In genomic region chr10:10252136-10252535, GRCm38 (mm10) we compare ENCODE assay signal across 16 mouse cellular contexts.
DNase-seq lines count a peak whose midpoint lies in the region; ATAC-seq and TF ChIP-seq lines count a peak whose summit lies in the region.
"Had no signal": no experiment of that assay in that cellular context is flagged by ENCODE, and none has a peak within 500 bp of the region (broad histone marks: within the 10 kb centered on the region; RNA-seq: fewer than 3 reads in every experiment).

No protein-coding gene starts in this region.

- no peak for TF ChIP-seq POLR2A in embryonic fibroblast, embryonic 13.5 days (IDR thresholded peaks at IDR 0.05; ENCODE audit: low read depth, low read length)

- H3K27me3 ChIP-seq in C2C12 (ENCODE audit: control insufficient read depth, insufficient read depth, insufficient read length): no peaks in the 10 kb centered on the region
- no peaks in the 10 kb centered on the region for H3K27me3 ChIP-seq in hindbrain, embryonic 12.5 days
- H3K27me3 ChIP-seq: embryonic facial prominence, embryonic 12.5 days; heart, embryonic 12.5 days; lung, embryonic 15.5 days had no signal

- peaks cover 3% of the 10 kb centered on the region; the same call in 1 of the 2 replicates for H3K4me1 ChIP-seq in embryonic fibroblast, embryonic 13.5 days (ENCODE audit: control insufficient read depth, insufficient read depth, low read length)
- H3K4me1 ChIP-seq in hindbrain, embryonic 12.5 days: no peaks in the 10 kb centered on the region
- H3K4me1 ChIP-seq: embryonic facial prominence, embryonic 12.5 days; forebrain, embryonic 10.5 days; heart, embryonic 12.5 days; lung, embryonic 15.5 days had no signal

- H3K79me3 ChIP-seq in C2C12 (ENCODE audit: low read depth): no peaks in the 10 kb centered on the region

- TF ChIP-seq CTCF in layer of hippocampus, adult 2 months (conservative IDR thresholded peaks at IDR 0.05): no peak
- TF ChIP-seq CTCF in C2C12 (IDR thresholded peaks at IDR 0.05; ENCODE audit: control insufficient read depth, insufficient read depth, insufficient read length): no peak
- TF ChIP-seq CTCF in embryonic fibroblast, embryonic 13.5 days (IDR thresholded peaks at IDR 0.05; ENCODE audit: borderline replicate concordance, insufficient read depth, low read length): no peak

- no peak overlapping the region for H3K4me2 ChIP-seq in hindbrain, embryonic 12.5 days (replicated peaks)
- H3K4me2 ChIP-seq: embryonic facial prominence, embryonic 12.5 days; heart, embryonic 12.5 days; lung, embryonic 15.5 days had no signal

- no peaks in the 10 kb centered on the region for H3K79me2 ChIP-seq in C2C12 (ENCODE audit: control insufficient read depth, insufficient read depth)

- no peaks in the 10 kb centered on the region for H3K36me3 ChIP-seq in C2C12 (ENCODE audit: control insufficient read depth, insufficient read depth)
- no peaks in the 10 kb centered on the region for H3K36me3 ChIP-seq in hindbrain, embryonic 12.5 days
- H3K36me3 ChIP-seq: embryonic facial prominence, embryonic 12.5 days; forebrain, embryonic 10.5 days; heart, embryonic 12.5 days; lung, embryonic 15.5 days had no signal

- ATAC-seq in megakaryocyte, adult 5-6 weeks (ENCODE audit: poor library complexity, severe bottlenecking): no peak
- ATAC-seq in hindbrain, embryonic 12.5 days (ENCODE audit: low FRiP score): no peak
- ATAC-seq: hindbrain, postnatal 0 days had no signal

- WGBS in hindbrain, embryonic 12.5 days: 85% methylated on average over 7 of the region's 7 CpGs

- no peak overlapping the region for H3K4me3 ChIP-seq in layer of hippocampus, adult 2 months
- no peak overlapping the region for H3K4me3 ChIP-seq in C2C12 (ENCODE audit: insufficient read depth, poor library complexity, severe bottlenecking)
- no peak overlapping the region for H3K4me3 ChIP-seq in embryonic fibroblast, embryonic 13.5 days (ENCODE audit: insufficient read depth, low read length)
- no peak overlapping the region for H3K4me3 ChIP-seq in hindbrain, embryonic 12.5 days
- H3K4me3 ChIP-seq: embryonic facial prominence, embryonic 12.5 days; forebrain, embryonic 10.5 days; heart, embryonic 12.5 days; lung, embryonic 15.5 days had no signal

- H3K27ac ChIP-seq in layer of hippocampus, adult 2 months: peak overlapping the region; percentile 74
- peak overlapping the region; percentile 72 for H3K27ac ChIP-seq in embryonic fibroblast, embryonic 13.5 days (ENCODE audit: insufficient read depth, low read length)
- no peak overlapping the region for H3K27ac ChIP-seq in hindbrain, embryonic 12.5 days
- H3K27ac ChIP-seq: embryonic facial prominence, embryonic 12.5 days; forebrain, embryonic 10.5 days; hindbrain, postnatal 0 days; lung, embryonic 15.5 days had no signal

- H3K9me3 ChIP-seq in hindbrain, embryonic 12.5 days (replicated peaks): no peaks in the 10 kb centered on the region
- H3K9me3 ChIP-seq: embryonic facial prominence, embryonic 12.5 days; forebrain, embryonic 10.5 days; heart, embryonic 12.5 days; lung, embryonic 15.5 days had no signal

- H3K9ac ChIP-seq in hindbrain, embryonic 12.5 days: no peak overlapping the region
- H3K9ac ChIP-seq: embryonic facial prominence, embryonic 12.5 days; heart, embryonic 12.5 days; lung, embryonic 15.5 days had no signal

- H3ac ChIP-seq in C2C12 (ENCODE audit: control insufficient read depth, insufficient read length, low read depth): no peak overlapping the region

- DNase-seq in layer of hippocampus, adult 2 months (ENCODE audit: low spot score in 2 of 2): no peak
- no peak for DNase-seq in layer of hippocampus, postnatal 36 days
- DNase-seq in NIH3T3 (ENCODE audit: low read depth): peak; percentile 61
- DNase-seq: heart, postnatal 36 days; kidney, adult 18-20 months; kidney, postnatal 4 days; thymus, adult 2 months had no signal

TF ChIP-seq in C2C12, 6 proteins besides CTCF, POLR2A, EP300 and RAD21:
- TF ChIP-seq FOSL1 (IDR thresholded peaks at IDR 0.05; ENCODE audit: insufficient read depth, low read length, poor library complexity, severe bottlenecking): peak; percentile 36
- TF ChIP-seq USF1 (IDR thresholded peaks at IDR 0.05; ENCODE audit: low read depth): peak; percentile 34
- TF ChIP-seq MYOG (IDR thresholded peaks at IDR 0.05; ENCODE audit: control insufficient read depth, extremely low read depth, insufficient read length): no peak
- TF ChIP-seq CEBPB (IDR thresholded peaks at IDR 0.05; ENCODE audit: low read depth): no peak
- TF ChIP-seq MAX (IDR thresholded peaks at IDR 0.05): peak; percentile 89
- TF ChIP-seq MYOD1 (IDR thresholded peaks at IDR 0.05; ENCODE audit: control insufficient read depth, insufficient read length, low read depth): peak; percentile 57
